In genomic region chr5:133267356-133267755, GRCm38 (mm10) we compare ENCODE assay signal across 21 mouse cellular contexts.
A peak's percentile ranks its signal among the peaks of the same experiment; 100 is the strongest.
DNase-seq lines count a peak whose midpoint lies in the region; ATAC-seq and TF ChIP-seq lines count a peak whose summit lies in the region.
"Had no signal": no experiment of that assay in that cellular context is flagged by ENCODE, and none has a peak within 500 bp of the region (broad histone marks: within the 10 kb centered on the region; RNA-seq: fewer than 3 reads in every experiment).

No protein-coding gene starts in this region.

- DNase-seq in adrenal gland, adult (ENCODE audit: inconsistent age in 2 of 2, low spot score in 1 of 2), result peak; percentile 43 to 66
- no peak for DNase-seq in adrenal gland, postnatal 14 days
- peak; percentile 16 for DNase-seq in layer of hippocampus, adult 9-11 months
- no peak for DNase-seq in layer of hippocampus, postnatal 36 days
- peak; percentile 40 to 79 for DNase-seq in cerebellum, adult 2 months
- peak; percentile 12 to 72 for DNase-seq in left cerebral cortex, postnatal 25 days (ENCODE audit: low spot score in 2 of 2)
- no peak for DNase-seq in kidney, postnatal 36 days
- DNase-seq: embryo, embryonic 11 days; gastrocnemius, postnatal 10 days; heart, adult 2 months; kidney, adult 11 months; kidney, postnatal 10 days; midbrain, embryonic 14.5 days; spleen, adult 18-20 months; thymus, postnatal 25 days had no signal

- WGBS in cerebellum, adult 2 months, result 23% methylated on average over 2 of the region's 2 CpGs
- WGBS in midbrain, embryonic 13.5 days, result 76% methylated on average over 2 of the region's 2 CpGs

- H3K4me3 ChIP-seq in cerebellum, adult 2 months (replicated peaks; ENCODE audit: insufficient read depth, low read depth, low read length), result no peak overlapping the region
- no peak overlapping the region for H3K4me3 ChIP-seq in midbrain, embryonic 13.5 days (replicated peaks)
- H3K4me3 ChIP-seq: heart, adult 2 months; hindbrain, embryonic 15.5 days; limb, embryonic 15.5 days; stomach, embryonic 15.5 days had no signal

- no peak overlapping the region for H3K27ac ChIP-seq in cerebellum, adult 2 months (ENCODE audit: insufficient read depth, low read length)
- no peak overlapping the region for H3K27ac ChIP-seq in midbrain, embryonic 13.5 days
- H3K27ac ChIP-seq: heart, adult 2 months; hindbrain, embryonic 15.5 days; limb, embryonic 15.5 days; stomach, embryonic 15.5 days had no signal

- no peak for ATAC-seq in midbrain, embryonic 13.5 days
- ATAC-seq: forebrain, embryonic 14.5 days had no signal

- H3K4me1 ChIP-seq in cerebellum, adult 2 months (ENCODE audit: control insufficient read depth, insufficient read depth, low read length), result peaks cover 16% of the 10 kb centered on the region
- H3K4me1 ChIP-seq in midbrain, embryonic 13.5 days (replicated peaks), result no peaks in the 10 kb centered on the region
- H3K4me1 ChIP-seq: hindbrain, embryonic 15.5 days; limb, embryonic 15.5 days; stomach, embryonic 15.5 days had no signal

- TF ChIP-seq POLR2A in cerebellum, adult 2 months (IDR thresholded peaks at IDR 0.05; ENCODE audit: borderline replicate concordance, insufficient read depth, low read length), result no peak

- H3K4me2 ChIP-seq in midbrain, embryonic 13.5 days (replicated peaks), result no peak overlapping the region
- H3K4me2 ChIP-seq: hindbrain, embryonic 15.5 days; limb, embryonic 15.5 days; lung, embryonic 14.5 days; stomach, embryonic 15.5 days had no signal

- H3K9me3 ChIP-seq in midbrain, embryonic 13.5 days, result no peaks in the 10 kb centered on the region
- H3K9me3 ChIP-seq: hindbrain, embryonic 15.5 days; limb, embryonic 15.5 days; stomach, embryonic 15.5 days had no signal

- H3K9ac ChIP-seq in midbrain, embryonic 13.5 days (replicated peaks), result no peak overlapping the region
- H3K9ac ChIP-seq: hindbrain, embryonic 15.5 days; limb, embryonic 15.5 days; lung, embryonic 14.5 days; stomach, embryonic 15.5 days had no signal

- no peaks in the 10 kb centered on the region for H3K27me3 ChIP-seq in cerebellum, adult 2 months (ENCODE audit: control insufficient read depth, insufficient read depth, low read length)
- no peaks in the 10 kb centered on the region for H3K27me3 ChIP-seq in midbrain, embryonic 13.5 days
- H3K27me3 ChIP-seq: hindbrain, embryonic 15.5 days; limb, embryonic 15.5 days; stomach, embryonic 15.5 days had no signal

- TF ChIP-seq CTCF in cerebellum, adult 2 months (IDR thresholded peaks at IDR 0.05; ENCODE audit: borderline replicate concordance, insufficient read depth, low read depth, low read length), result no peak

- no peaks in the 10 kb centered on the region for H3K36me3 ChIP-seq in midbrain, embryonic 13.5 days
- H3K36me3 ChIP-seq: hindbrain, embryonic 15.5 days; limb, embryonic 15.5 days; stomach, embryonic 15.5 days had no signal

- intact Hi-C loops in left cerebral cortex, postnatal 25 days (cut with DNase I), result no loop called here

Comparison
In these comparisons a context has a peak if more than half of its experiments do, and no peak if none do; other contexts are left out.
1. DNase-seq: peak in adrenal gland, adult (2 of 2), layer of hippocampus, adult 9-11 months (single experiment), cerebellum, adult 2 months (2 of 2) and left cerebral cortex, postnatal 25 days (2 of 2); none in adrenal gland, postnatal 14 days (single experiment), layer of hippocampus, postnatal 36 days (0 of 2) and kidney, postnatal 36 days (0 of 2).